Mouse (Mus musculus): ENCODE data around the gene Stat4. TPM values are rescaled to one million over a fixed set of nuclear protein-coding genes. Genes with fewer than 3 reads are reported as not detected.

The Stat4 gene
- total RNA-seq, 1 experiment from 2014 or later, result 117 TPM

- ATAC-seq (ENCODE audit: extremely low read depth, insufficient number of reproducible peaks, low FRiP score, poor library complexity, severe bottlenecking), result no peak
Observed at GRCm38 (mm10) chr1:52086236-52086635, 99.3 kb downstream of the Stat4 start.

GRCm38 (mm10) chr1:52087128-52087527 lies 100.2 kb downstream of the Stat4 start:
- ATAC-seq (ENCODE audit: extremely low read depth, insufficient number of reproducible peaks, low FRiP score, poor library complexity, severe bottlenecking), result no peak

- no peak for ATAC-seq (ENCODE audit: extremely low read depth, insufficient number of reproducible peaks, low FRiP score, poor library complexity, severe bottlenecking)
Observed at GRCm38 (mm10) chr1:52088634-52089033, 101.7 kb downstream of the Stat4 start.

- peak; percentile 67; the same call in 1 of the 2 replicates for ATAC-seq (ENCODE audit: extremely low read depth, insufficient number of reproducible peaks, low FRiP score, poor library complexity, severe bottlenecking)
Observed at GRCm38 (mm10) chr1:52098618-52099232, 111.8 kb downstream of the Stat4 start.

- peak; percentile 85 for ATAC-seq (ENCODE audit: extremely low read depth, insufficient number of reproducible peaks, low FRiP score, poor library complexity, severe bottlenecking)
Observed at GRCm38 (mm10) chr1:52100496-52100895, 113.5 kb downstream of the Stat4 start.

- no peak for ATAC-seq (ENCODE audit: extremely low read depth, insufficient number of reproducible peaks, low FRiP score, poor library complexity, severe bottlenecking)
Observed at GRCm38 (mm10) chr1:52102795-52103194, 115.8 kb downstream of the Stat4 start.

GRCm38 (mm10) chr1:52107206-52107605 lies 120.3 kb downstream of the Stat4 start:
- ATAC-seq (ENCODE audit: extremely low read depth, insufficient number of reproducible peaks, low FRiP score, poor library complexity, severe bottlenecking), result no peak

- ATAC-seq (ENCODE audit: extremely low read depth, insufficient number of reproducible peaks, low FRiP score, poor library complexity, severe bottlenecking), result no peak
Observed at GRCm38 (mm10) chr1:52111217-52111616, 124.3 kb downstream of the Stat4 start.

- no peak for ATAC-seq (ENCODE audit: extremely low read depth, insufficient number of reproducible peaks, low FRiP score, poor library complexity, severe bottlenecking)
Observed at GRCm38 (mm10) chr1:52112301-52112700, 125.4 kb downstream of the Stat4 start.

- no peak for ATAC-seq (ENCODE audit: extremely low read depth, insufficient number of reproducible peaks, low FRiP score, poor library complexity, severe bottlenecking)
Observed at GRCm38 (mm10) chr1:52113067-52113665, 126.2 kb downstream of the Stat4 start.

- ATAC-seq (ENCODE audit: extremely low read depth, insufficient number of reproducible peaks, low FRiP score, poor library complexity, severe bottlenecking), result peak; percentile 97
Observed at GRCm38 (mm10) chr1:52113666-52114069, 126.7 kb downstream of the Stat4 start.

GRCm38 (mm10) chr1:52116441-52116840 lies 129.5 kb downstream of the Stat4 start:
- ATAC-seq (ENCODE audit: extremely low read depth, insufficient number of reproducible peaks, low FRiP score, poor library complexity, severe bottlenecking), result no peak

GRCm38 (mm10) chr1:52117777-52118176 lies 130.8 kb downstream of the Stat4 start:
- no peak for ATAC-seq (ENCODE audit: extremely low read depth, insufficient number of reproducible peaks, low FRiP score, poor library complexity, severe bottlenecking)

GRCm38 (mm10) chr1:52118860-52119591 lies 132.1 kb downstream of the Stat4 start, which contains the start of gene Stat1:
Gene Stat1, plus strand, starts transcription at chr1:52119440.
- ATAC-seq (ENCODE audit: extremely low read depth, insufficient number of reproducible peaks, low FRiP score, poor library complexity, severe bottlenecking), result peak; percentile 96

- no peak for ATAC-seq (ENCODE audit: extremely low read depth, insufficient number of reproducible peaks, low FRiP score, poor library complexity, severe bottlenecking)
Observed at GRCm38 (mm10) chr1:52119691-52120090, 132.7 kb downstream of the Stat4 start.

GRCm38 (mm10) chr1:52120191-52120590 lies 133.2 kb downstream of the Stat4 start:
- ATAC-seq (ENCODE audit: extremely low read depth, insufficient number of reproducible peaks, low FRiP score, poor library complexity, severe bottlenecking), result no peak

GRCm38 (mm10) chr1:52121052-52121451 lies 134.1 kb downstream of the Stat4 start:
- no peak for ATAC-seq (ENCODE audit: extremely low read depth, insufficient number of reproducible peaks, low FRiP score, poor library complexity, severe bottlenecking)

GRCm38 (mm10) chr1:52124818-52125217 lies 137.9 kb downstream of the Stat4 start:
- ATAC-seq (ENCODE audit: extremely low read depth, insufficient number of reproducible peaks, low FRiP score, poor library complexity, severe bottlenecking), result 0 out of 2 replicates have a peak, but pooled peaks have one; percentile 48

- no peak for ATAC-seq (ENCODE audit: extremely low read depth, insufficient number of reproducible peaks, low FRiP score, poor library complexity, severe bottlenecking)
Observed at GRCm38 (mm10) chr1:52127350-52127749, 140.4 kb downstream of the Stat4 start.

GRCm38 (mm10) chr1:52129794-52130193 lies 142.8 kb downstream of the Stat4 start:
- ATAC-seq (ENCODE audit: extremely low read depth, insufficient number of reproducible peaks, low FRiP score, poor library complexity, severe bottlenecking), result no peak

All from neutrophil, adult 5-6 weeks (primary cell).